Mouse (Mus musculus): ENCODE measurements at regions not wholly inside any gene's neighbourhood (a gene's known extent, or its start where the extent isn't known, plus 50 kb on each side); places are given as distances from the start of the nearest gene placed in this dataset.

DNA sequence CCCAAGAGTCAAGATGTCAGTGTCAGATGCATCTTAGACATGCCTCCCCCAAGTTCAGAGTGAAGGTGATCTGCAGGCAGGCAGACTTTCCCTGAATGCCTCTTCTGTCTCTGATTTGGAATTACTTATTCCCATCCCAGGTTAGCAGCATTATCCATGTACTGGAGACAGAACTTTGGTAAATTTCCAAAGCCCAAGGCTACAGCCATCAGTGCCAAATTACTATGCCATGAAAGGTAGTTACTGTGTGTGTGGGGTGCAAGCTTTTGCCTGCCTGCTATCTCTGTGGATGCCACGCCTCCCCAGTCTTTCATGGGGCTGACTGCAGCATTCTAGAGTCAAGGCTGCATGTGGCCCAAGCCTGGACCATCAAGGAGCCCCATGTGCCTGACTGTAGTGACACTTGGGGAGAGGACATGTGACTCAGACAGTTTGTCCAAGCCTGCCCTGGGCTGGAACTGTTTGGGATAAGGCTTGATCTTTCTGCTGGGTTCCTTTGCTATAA is 196.2 kb downstream of the Kcnrg start:
- DNase-seq (ENCODE audit: low read depth, low spot score), result no peak
- no peaks in the 10 kb centered on the region for H3K36me3 ChIP-seq (ENCODE audit: control insufficient read depth, insufficient read depth, low read length, poor library complexity, severe bottlenecking)

DNA sequence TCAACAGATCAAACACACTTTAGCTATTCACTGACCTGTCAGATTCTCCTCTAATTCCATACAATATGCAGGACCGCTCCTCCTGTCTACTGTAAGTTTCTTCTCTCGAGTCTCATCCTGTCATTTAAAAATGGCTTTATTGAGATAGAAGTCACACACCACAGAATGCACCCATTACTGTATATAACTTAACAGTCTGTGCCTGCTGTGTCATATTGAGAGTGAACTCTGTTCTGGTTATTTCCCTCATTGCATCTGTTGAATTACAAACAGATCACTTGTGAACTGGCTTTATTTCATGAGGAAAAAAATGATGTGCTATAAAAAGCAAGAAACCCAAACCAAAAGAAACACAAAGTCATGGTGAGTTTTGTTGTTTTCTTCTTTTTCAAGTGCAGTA is 198.2 kb downstream of the Kcnrg start:
- H3K27me3 ChIP-seq (ENCODE audit: control insufficient read depth, insufficient read depth, low read length, poor library complexity, severe bottlenecking), result no peaks in the 10 kb centered on the region

More for the DNA sequence above, 196.2 kb downstream of the Kcnrg start:
- no peaks in the 10 kb centered on the region for H3K27me3 ChIP-seq (ENCODE audit: control insufficient read depth, insufficient read depth, low read length, poor library complexity, severe bottlenecking)

DNA sequence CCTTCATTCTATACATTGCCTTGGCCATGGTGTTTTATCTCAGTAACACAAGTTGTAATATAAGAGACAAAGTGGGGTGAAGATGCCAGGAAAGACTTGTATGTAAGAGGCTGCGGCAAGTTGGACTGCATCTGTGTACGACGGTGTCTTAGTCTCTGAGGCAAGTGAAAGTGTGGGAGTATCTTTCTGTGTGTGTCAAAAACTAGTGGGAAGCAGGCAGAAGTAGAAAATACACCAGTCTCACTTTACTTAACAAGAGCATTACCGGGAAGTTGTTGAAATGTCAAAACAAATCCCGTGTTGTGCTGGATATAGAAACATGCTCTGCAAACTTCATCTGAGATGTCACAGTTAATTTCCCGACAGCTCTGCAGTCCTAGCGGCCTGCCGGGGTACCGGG is 200.9 kb downstream of the Kcnrg start:
- H3K36me3 ChIP-seq (ENCODE audit: control insufficient read depth, insufficient read depth, low read length, poor library complexity, severe bottlenecking), result no peaks in the 10 kb centered on the region
- no peaks in the 10 kb centered on the region for H3K27me3 ChIP-seq (ENCODE audit: control insufficient read depth, insufficient read depth, low read length, poor library complexity, severe bottlenecking)
- no peak for DNase-seq (ENCODE audit: low read depth, low spot score)

More for the DNA sequence above, 198.2 kb downstream of the Kcnrg start:
- H3K36me3 ChIP-seq (ENCODE audit: control insufficient read depth, insufficient read depth, low read length, poor library complexity, severe bottlenecking), result no peaks in the 10 kb centered on the region
- no peak for DNase-seq (ENCODE audit: low read depth, low spot score)

DNA sequence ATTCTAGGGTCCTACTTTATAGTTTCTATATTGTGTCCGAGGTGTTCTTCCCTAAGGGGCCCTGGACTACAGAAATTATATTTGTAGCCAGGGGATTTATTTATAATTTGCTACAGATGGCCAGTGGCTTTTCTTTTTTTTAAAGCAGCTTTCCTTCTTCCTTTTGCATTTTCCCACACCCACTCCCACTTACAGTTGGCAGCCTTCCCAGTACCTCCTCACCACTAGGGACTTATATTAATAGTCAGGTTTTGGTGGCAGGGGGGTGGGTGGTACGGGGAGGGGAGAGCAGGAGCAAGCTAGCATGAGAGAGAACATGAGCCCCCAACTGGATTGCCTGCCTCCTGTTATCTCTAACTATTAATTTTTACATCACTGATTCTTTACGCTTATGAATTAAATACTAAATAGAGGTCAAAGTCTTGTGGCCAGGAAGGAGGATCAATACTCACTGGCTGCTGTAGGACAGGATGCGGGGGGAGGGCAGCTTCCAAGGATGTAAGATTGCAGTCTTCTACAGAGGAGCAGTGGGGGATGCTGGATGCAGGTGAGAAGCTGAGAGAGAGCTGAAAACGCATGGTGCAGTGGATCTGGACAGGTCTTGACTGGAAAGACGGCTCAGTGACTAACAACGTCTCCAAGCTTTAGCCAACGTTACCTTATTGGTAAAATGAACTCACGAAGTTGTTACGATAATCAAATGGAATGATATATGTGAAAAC is 202.6 kb downstream of the Kcnrg start:
- DNase-seq (ENCODE audit: low read depth, low spot score), result no peak
- no peaks in the 10 kb centered on the region for H3K27me3 ChIP-seq (ENCODE audit: control insufficient read depth, insufficient read depth, low read length, poor library complexity, severe bottlenecking)
- no peaks in the 10 kb centered on the region for H3K36me3 ChIP-seq (ENCODE audit: control insufficient read depth, insufficient read depth, low read length, poor library complexity, severe bottlenecking)

DNA sequence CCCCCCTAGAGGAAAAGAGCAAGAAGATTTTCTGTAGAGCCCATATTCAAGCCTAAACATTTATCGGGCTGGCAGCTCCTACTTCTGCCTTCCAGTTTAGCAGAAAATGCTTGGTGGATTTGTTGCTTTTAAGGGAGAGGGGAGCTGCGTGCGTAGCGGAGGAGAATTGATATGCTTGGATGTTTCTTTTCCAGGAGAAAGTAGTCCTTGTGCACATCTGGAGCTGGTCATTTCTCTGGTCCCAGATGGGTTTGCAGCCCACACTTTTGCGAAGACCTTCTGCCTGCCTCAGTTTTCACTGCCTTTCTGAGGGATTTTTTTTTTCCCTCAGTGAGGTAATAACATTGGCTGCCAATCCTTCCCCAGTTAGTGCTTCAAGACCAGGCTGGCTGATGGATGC is 203.6 kb downstream of the Kcnrg start:
- Histone ChIP-seq H3K27me3 (ENCODE audit: control insufficient read depth, insufficient read depth, low read length, poor library complexity, severe bottlenecking) (no peaks in the 10 kb centered on the region), H3K36me3 (ENCODE audit: control insufficient read depth, insufficient read depth, low read length, poor library complexity, severe bottlenecking) (no peaks in the 10 kb centered on the region)
- no peak for DNase-seq (ENCODE audit: low read depth, low spot score)

DNA sequence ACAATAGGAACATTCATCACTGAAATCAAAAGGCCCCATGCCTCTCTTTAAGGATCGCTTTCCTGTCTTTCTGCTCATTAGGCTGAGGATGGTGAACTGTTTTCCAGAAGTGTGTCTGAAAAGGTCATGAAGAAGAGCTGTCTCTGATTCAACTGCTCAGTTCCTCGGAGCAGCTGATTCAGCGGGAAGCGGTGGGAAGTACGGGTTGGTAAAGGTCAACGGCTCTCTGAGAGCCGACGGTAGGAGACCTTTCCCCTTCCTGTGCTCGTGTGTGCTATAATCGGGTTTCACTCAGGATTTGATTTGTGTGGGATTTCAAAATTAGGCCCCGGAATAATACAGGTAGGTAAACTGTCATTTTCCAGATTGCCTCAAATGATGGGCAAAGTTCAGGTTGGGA is 210.5 kb downstream of the Kcnrg start:
- no peaks in the 10 kb centered on the region for H3K36me3 ChIP-seq (ENCODE audit: control insufficient read depth, insufficient read depth, low read length, poor library complexity, severe bottlenecking)
- H3K27me3 ChIP-seq (ENCODE audit: control insufficient read depth, insufficient read depth, low read length, poor library complexity, severe bottlenecking), result no peaks in the 10 kb centered on the region
- DNase-seq (ENCODE audit: low read depth, low spot score), result no peak

DNA sequence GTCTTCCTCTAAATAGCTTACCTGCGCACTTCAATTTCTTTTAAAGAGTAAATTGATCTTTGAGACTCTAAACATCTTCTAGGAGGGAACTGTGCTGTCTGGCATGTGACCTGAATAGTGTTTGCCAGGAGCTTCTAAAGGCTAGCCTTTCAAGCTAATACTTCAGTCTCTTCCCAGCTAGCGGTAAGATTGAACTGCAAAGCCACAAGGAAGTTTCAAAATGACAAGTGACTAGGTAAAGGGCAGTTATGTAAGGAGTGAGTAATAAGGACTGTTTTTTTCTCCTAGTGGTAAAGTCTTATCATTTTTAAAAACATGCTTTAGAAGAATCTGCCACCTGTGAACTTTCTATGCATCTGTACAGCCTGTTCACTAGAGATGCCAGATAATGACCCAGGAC is 211.1 kb downstream of the Kcnrg start:
- Histone ChIP-seq H3K36me3 (ENCODE audit: control insufficient read depth, insufficient read depth, low read length, poor library complexity, severe bottlenecking) (no peaks in the 10 kb centered on the region), H3K27me3 (ENCODE audit: control insufficient read depth, insufficient read depth, low read length, poor library complexity, severe bottlenecking) (no peaks in the 10 kb centered on the region)
- no peak for DNase-seq (ENCODE audit: low read depth, low spot score)

DNA sequence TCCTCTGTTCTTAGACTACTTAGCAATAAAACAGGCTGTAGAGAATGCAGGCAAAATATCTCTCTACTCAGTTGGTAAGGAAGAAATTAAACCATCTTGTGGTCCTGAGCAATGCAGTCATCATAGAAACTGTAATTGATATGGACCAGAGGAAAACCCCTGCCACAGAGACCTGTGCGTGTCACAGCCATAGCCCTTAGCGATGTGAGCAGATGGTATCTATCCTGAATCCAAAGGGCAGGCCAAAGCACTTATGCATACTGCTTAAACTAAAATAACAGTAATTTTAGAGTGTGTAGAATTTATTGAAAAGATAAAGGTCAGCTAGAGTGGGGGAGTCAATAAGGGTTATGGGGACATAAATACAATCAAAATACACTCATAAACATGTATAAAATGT is 212.0 kb downstream of the Kcnrg start:
- Histone ChIP-seq H3K27me3 (ENCODE audit: control insufficient read depth, insufficient read depth, low read length, poor library complexity, severe bottlenecking) (no peaks in the 10 kb centered on the region), H3K36me3 (ENCODE audit: control insufficient read depth, insufficient read depth, low read length, poor library complexity, severe bottlenecking) (no peaks in the 10 kb centered on the region)
- DNase-seq (ENCODE audit: low read depth, low spot score), result no peak

DNA sequence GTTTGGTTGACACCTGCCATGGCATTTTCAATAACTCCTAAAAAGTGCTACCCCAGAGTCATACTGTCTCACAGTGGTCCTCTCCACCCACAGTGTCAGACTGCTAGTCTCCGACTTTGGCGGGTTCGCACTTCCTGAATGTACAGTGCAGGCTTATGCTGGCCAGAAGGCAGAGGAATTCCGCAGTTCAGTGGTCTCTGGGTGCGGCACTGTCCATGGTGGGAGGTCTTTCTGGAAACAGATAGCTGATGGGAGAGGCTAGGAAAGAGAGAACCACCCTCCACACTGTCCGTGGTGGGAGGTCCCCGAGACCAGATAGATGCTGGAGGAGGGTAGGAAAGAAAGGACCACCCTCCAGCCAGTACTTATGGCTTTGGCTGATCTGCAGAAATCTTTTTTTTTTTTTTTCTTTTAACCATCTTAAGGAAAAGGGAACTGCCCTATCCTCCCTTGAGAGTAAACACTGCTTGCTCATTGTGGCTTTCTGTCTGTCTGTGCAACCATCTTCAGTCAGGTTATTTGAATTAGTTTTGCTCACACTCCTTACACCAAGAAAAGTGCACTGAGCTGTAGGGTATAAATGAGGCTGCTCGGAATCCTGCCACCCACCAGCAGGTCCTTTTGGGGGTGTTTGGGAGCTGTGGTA is 227.2 kb downstream of the Kcnrg start:
- no peaks in the 10 kb centered on the region for H3K27me3 ChIP-seq (ENCODE audit: control insufficient read depth, insufficient read depth, low read length, poor library complexity, severe bottlenecking)
- peak; percentile 16 for DNase-seq (ENCODE audit: low read depth, low spot score)
- no peaks in the 10 kb centered on the region for H3K36me3 ChIP-seq (ENCODE audit: control insufficient read depth, insufficient read depth, low read length, poor library complexity, severe bottlenecking)

DNA sequence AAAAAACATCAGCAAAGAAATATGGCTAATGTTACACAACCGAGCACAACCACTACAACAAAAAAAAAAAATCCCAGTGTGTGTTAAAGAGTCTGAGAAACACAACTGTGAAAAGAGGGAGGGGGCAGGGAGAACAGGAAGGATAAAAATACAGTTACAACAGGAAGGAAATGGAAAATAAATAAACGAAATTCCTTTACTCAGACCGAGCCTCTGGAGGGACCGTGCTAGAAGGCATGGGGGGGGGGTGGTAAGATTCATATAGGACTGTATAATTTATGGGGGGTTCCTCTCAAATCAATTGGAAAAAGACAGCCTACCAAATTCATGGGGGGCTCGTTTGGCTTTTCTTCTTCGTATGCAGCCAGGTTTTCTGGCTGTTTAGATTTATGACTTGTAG is 228.5 kb downstream of the Kcnrg start:
- DNase-seq (ENCODE audit: low read depth, low spot score), result no peak
- H3K36me3 ChIP-seq (ENCODE audit: control insufficient read depth, insufficient read depth, low read length, poor library complexity, severe bottlenecking), result no peaks in the 10 kb centered on the region
- H3K27me3 ChIP-seq (ENCODE audit: control insufficient read depth, insufficient read depth, low read length, poor library complexity, severe bottlenecking), result no peaks in the 10 kb centered on the region

DNA sequence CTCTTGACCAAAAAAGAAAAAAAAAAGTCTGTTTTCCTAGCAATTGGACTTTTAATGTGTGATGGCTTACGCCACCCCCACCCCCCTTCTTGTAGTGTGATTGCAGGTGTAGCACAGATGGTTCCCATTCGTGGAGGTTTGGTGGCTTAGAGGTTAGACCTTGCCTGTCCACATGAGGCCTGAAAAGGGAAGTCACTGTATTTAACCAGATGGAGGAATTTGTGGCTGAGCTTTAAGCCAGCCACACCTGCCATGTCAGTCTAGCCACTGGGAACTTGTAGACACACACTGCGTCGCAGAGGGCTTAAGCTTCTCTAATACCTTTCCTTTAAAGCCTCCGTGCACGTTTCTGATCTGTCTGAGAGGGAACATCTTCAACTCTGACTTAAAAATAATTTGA is 229.0 kb downstream of the Kcnrg start:
- DNase-seq (ENCODE audit: low read depth, low spot score), result peak; percentile 47
- no peaks in the 10 kb centered on the region for H3K27me3 ChIP-seq (ENCODE audit: control insufficient read depth, insufficient read depth, low read length, poor library complexity, severe bottlenecking)
- no peaks in the 10 kb centered on the region for H3K36me3 ChIP-seq (ENCODE audit: control insufficient read depth, insufficient read depth, low read length, poor library complexity, severe bottlenecking)

DNA sequence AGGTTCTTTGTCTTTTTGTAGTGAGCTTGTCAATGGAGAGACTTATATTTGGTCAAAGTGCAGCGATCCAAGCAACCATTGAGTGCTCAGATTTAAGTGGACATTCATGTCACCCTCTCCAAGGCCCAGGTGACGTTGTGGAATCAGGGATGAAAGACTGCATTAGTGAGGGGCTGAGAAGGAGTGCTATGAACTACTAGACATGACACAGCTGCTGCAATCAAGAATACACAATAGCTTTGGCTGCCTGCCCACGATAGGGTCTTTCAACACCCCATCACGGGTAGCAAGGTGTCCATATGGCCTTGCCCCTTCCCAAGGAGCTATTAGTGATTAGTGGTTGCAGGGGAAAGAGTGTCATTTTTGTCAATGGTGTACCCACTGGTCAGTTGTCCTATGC is 229.7 kb downstream of the Kcnrg start:
- Histone ChIP-seq H3K27me3 (ENCODE audit: control insufficient read depth, insufficient read depth, low read length, poor library complexity, severe bottlenecking) (no peaks in the 10 kb centered on the region), H3K36me3 (ENCODE audit: control insufficient read depth, insufficient read depth, low read length, poor library complexity, severe bottlenecking) (no peaks in the 10 kb centered on the region)
- no peak for DNase-seq (ENCODE audit: low read depth, low spot score)

DNA sequence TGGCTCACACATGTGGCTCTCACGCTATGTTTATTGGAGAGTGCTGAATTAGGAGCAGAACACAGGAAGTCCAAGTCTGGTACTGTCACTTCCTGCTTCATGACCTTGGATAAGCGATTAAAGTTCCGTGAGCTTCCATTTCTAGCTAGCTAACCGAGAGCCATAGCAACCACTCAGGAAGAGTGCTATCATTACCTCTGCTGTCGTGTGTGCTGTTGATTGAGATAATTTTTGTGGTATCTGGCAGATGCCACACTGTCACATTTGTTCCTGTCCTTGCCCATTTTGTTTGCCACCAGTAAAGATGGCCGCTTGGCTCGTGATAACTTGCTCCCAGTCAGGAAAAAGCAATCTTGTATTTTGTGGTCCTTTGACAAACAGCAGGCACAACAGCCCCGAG is 230.6 kb downstream of the Kcnrg start:
- H3K36me3 ChIP-seq (ENCODE audit: control insufficient read depth, insufficient read depth, low read length, poor library complexity, severe bottlenecking), result no peaks in the 10 kb centered on the region
- no peak for DNase-seq (ENCODE audit: low read depth, low spot score)
- H3K27me3 ChIP-seq (ENCODE audit: control insufficient read depth, insufficient read depth, low read length, poor library complexity, severe bottlenecking), result no peaks in the 10 kb centered on the region

DNA sequence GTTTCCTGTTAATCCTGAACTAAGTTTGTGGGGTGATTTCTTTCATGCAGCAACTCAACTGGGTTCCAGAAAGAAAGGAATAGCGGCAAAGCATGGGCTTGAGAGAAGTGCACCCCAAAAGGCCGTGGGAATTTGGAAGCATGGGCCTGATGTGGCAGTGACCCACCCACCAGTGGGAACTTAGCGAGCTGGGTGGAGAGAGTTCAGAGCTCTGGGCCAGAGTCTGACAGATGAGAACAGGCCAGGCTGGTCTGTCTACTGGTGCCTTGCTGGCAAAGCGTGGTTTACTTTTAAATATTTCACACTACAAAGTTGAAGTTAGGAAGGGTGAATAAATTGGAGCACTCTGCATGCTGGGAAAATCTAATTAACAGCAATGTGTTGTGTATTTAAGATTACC is 235.2 kb downstream of the Kcnrg start:
- DNase-seq (ENCODE audit: low read depth, low spot score), result no peak
- H3K27me3 ChIP-seq (ENCODE audit: control insufficient read depth, insufficient read depth, low read length, poor library complexity, severe bottlenecking), result no peaks in the 10 kb centered on the region
- H3K36me3 ChIP-seq (ENCODE audit: control insufficient read depth, insufficient read depth, low read length, poor library complexity, severe bottlenecking), result no peaks in the 10 kb centered on the region

DNA sequence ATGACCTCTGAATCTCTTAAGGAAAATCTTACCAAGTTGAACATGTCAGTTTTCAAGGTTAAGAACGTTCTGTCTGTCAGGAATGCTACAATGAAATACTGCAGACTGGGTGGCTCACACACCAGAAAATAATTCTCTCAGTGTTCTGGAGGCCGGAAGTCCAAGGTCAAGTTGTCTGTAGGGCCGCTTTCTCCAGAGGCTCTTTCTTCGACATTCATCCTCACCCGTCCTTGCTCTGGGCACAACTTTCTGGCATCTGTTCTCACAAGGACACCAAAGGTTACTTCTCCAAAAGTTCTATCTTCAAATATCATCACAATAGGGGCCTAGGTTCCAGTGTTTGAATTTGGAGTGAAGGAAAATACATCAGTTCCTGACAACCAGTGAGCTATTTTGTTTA is 239.2 kb downstream of the Kcnrg start:
- Histone ChIP-seq H3K27me3 (ENCODE audit: control insufficient read depth, insufficient read depth, low read length, poor library complexity, severe bottlenecking) (no peaks in the 10 kb centered on the region), H3K36me3 (ENCODE audit: control insufficient read depth, insufficient read depth, low read length, poor library complexity, severe bottlenecking) (no peaks in the 10 kb centered on the region)
- DNase-seq (ENCODE audit: low read depth, low spot score), result no peak

Measured in splenic B cell, adult 2 months (primary cell).